Mouse (Mus musculus) layer of hippocampus, postnatal 10 days (tissue): Measurements from ENCODE around the gene Krtap28-13. TPM values are rescaled to one million over a fixed set of nuclear protein-coding genes. Genes with fewer than 3 reads are reported as not detected.

Source experiments
- DNase-seq, 2 experiments: peaks; one replicate each; pipeline ENCODE4 v3.0.0; 2021; ENCODE audit warnings: low spot score in 2 of 2
- total RNA-seq, 2 experiments: library from RNA; stranded (reverse); gene quantifications; 2 replicates each; pipeline ENCODE4 v1.2.3; 2021

The Krtap28-13 gene
- total RNA-seq, 2 experiments from 2014 or later, result not detected

GRCm38 (mm10) chr1:83084790-83085189, 24.1 kb downstream of the Krtap28-13 start:
- no peak for DNase-seq

DNA sequence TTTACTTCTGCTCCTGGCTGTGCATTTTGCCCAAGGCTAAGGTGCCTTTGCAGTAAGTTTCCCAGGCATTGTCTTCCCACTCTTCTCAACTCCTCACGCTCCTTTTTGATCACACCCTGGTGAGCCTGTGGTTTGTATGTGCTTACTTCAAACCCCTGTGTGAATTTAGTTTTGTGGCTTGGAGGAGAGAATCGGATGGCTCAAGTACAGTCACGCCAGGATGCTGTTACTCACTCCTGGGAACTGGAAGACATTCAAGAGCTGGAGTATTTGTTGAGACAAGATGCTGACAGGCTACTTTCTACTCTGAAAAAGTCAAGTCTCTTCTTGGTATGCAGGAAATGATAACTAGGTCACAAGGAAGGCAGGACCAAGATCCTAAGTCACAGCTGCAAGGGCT, 30.5 kb downstream of the Krtap28-13 start:
- DNase-seq, result no peak

- DNase-seq, result no peak
Measured at GRCm38 (mm10) chr1:83096935-83097334, 36.2 kb downstream of the Krtap28-13 start.

- no peak for DNase-seq
Measured at GRCm38 (mm10) chr1:83099160-83099559, 38.4 kb downstream of the Krtap28-13 start.

GRCm38 (mm10) chr1:83099580-83100137, 38.9 kb downstream of the Krtap28-13 start:
- no peak for DNase-seq

DNA sequence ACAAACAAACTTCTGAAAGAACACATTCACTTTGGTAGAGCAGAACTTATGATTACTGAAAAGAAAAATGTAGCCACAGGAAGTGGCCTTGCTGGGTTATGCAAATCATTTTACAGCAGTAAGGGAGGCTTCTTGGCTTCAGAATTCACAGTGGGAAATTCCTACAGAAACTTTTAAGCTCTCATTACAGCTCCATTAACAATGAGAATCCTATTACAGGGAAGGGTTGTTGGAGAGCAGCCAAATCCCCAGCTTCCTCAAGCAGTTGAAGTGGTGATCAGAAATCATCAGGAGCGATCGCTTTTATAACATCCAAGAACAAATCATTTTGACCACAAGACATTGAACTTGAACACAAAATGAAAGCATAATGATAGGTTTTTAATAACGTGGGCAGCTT, 41.2 kb downstream of the Krtap28-13 start:
- DNase-seq, result no peak

- no peak for DNase-seq
Measured at GRCm38 (mm10) chr1:83105464-83105863, 44.7 kb downstream of the Krtap28-13 start.

DNA sequence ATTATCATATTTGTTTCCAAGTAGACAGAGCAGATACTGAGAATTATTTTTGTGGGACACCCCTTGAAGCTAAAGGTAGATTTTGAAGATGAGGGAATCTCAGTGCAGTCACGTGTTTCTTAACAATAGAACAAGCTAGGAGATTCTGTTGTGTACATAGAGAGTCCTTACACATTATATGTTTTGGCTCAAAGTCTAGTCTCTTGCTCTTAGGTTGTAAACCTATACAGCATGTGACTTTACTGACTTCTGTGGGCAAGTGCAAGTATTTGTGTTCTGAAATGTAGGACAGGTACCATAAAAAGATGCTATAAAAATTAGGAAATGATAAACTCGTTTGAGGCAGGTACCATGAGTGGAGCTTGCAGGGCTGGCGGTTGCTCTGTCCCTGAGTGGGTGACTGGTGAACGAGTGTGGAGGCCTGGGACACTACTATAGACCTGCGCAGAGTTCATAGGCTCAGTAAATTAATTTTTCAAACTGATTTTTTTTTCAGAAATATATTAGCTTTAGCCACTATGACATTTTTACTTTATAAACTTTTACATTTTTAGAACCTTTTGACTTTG, 46.8 kb downstream of the Krtap28-13 start:
- no peak for DNase-seq

GRCm38 (mm10) chr1:83110992-83111391, 50.3 kb downstream of the Krtap28-13 start:
- DNase-seq, result no peak

Other genes with a start within 250 kb of the Krtap28-13 start
- gene Agfg1, start 221.4 kb upstream of the Krtap28-13 start, total RNA-seq, result 10 to 100 TPM; 80.2 to 85.8 TPM
- 1 to 10 TPM in 1 of 2 experiments, under 1 TPM in 1; 0.58 to 1.1 TPM for gene A030005L19Rik, start 147.6 kb upstream of the Krtap28-13 start, total RNA-seq
- gene A030014E15Rik, start 136.0 kb upstream of the Krtap28-13 start, total RNA-seq, result not detected
- not detected for gene Gm6217, start 129.5 kb upstream of the Krtap28-13 start, total RNA-seq
- gene A030003K21Rik, start 117.5 kb upstream of the Krtap28-13 start, total RNA-seq, result not detected
- gene Gm7544, start 104.9 kb upstream of the Krtap28-13 start, total RNA-seq, result not detected
- not detected for gene Gm47955, start 100.6 kb upstream of the Krtap28-13 start, total RNA-seq
- not detected for gene Gm47959, start 60.4 kb upstream of the Krtap28-13 start, total RNA-seq
- gene Slc19a3, start 22.5 kb upstream of the Krtap28-13 start, total RNA-seq, result 1 to 10 TPM; 1.2 to 2.0 TPM
- gene Krtap28-10, start 18.4 kb upstream of the Krtap28-13 start, total RNA-seq, result not detected
- not detected for gene Gm47969, start 16.0 kb upstream of the Krtap28-13 start, total RNA-seq
- not detected for gene A030005K14Rik, start 1.6 kb upstream of the Krtap28-13 start, total RNA-seq
- not detected for gene Ccl20, start 55.8 kb downstream of the Krtap28-13 start, total RNA-seq
- gene Daw1, start 98.8 kb downstream of the Krtap28-13 start, total RNA-seq, result 1 to 10 TPM; 1.2 to 2.2 TPM